Mouse (Mus musculus) lung, adult 2 months (tissue): Measurements from ENCODE around the gene Cdk4. TPM values are rescaled to one million over a fixed set of nuclear protein-coding genes. Genes with fewer than 3 reads are reported as not detected.
A peak's percentile ranks its signal among the peaks of the same experiment; 100 is the strongest.

ENCODE experiments used
- DNase-seq: peaks from one replicate; pipeline ENCODE4 v3.0.0; 2022
- H3K4me1 ChIP-seq: fragments of 200-500 bp; 2 replicates; pipeline ENCODE4 v1.6.1; 2011; ENCODE audit warnings: low read length; ENCODE audit not compliant: control insufficient read depth, insufficient read depth
- H3K4me3 ChIP-seq: fragments of 200-500 bp; replicated peaks from 2 replicates; pipeline ENCODE3; 2011; ENCODE audit warnings: low read depth, mild to moderate bottlenecking, control low read depth, low read length; ENCODE audit errors: extremely low read depth
- CTCF ChIP-seq: fragments of 200-500 bp; IDR thresholded peaks from 2 replicates; pipeline ENCODE4 v1.5.1; 2011; ENCODE audit warnings: mild to moderate bottlenecking, low read length, control low read depth; ENCODE audit not compliant: insufficient read depth
- POLR2A ChIP-seq: fragments of 200-500 bp; IDR thresholded peaks from 2 replicates; pipeline ENCODE4 v1.6.1; 2011; ENCODE audit warnings: low read depth, mild to moderate bottlenecking, control low read depth, low read length, borderline replicate concordance; ENCODE audit errors: extremely low read depth
- WGBS: fragments of 180-500 bp; shearing (Covaris S2); methylation state at CpG from one replicate; pipeline ENCODE4 v1.1.7; 2018; 5-methylcytosine and 5-hydroxymethylcytosine counted together
- polyA plus RNA-seq: library from polyadenylated mRNA; depleted of rRNA; stranded (reverse); fragments of >200 nt; gene quantifications from 2 replicates; pipeline ENCODE4 v1.2.3, GENCODE M21; 2012

Gene Cdk4
- polyA plus RNA-seq, 1 experiment = 182 TPM

DNA sequence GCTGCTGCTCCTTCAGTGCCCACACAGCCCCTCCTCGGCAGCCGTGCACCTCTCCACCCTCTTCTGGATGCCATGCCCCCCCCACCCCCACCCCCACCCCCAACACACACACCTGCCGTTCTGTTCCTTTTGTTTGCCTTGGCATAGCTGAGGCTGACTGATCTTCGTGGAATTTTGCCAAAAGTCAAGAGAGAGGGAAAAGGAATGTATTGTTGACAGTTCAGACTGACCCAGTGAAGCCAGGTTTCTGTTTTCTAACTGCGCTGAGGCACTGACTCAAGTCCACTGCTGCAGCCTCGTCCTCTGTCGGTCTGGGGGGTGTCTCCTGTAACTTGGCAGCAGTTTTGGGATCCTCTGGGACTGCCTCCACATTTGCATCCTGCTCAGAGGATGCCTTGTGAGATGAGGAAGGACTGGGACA, 31.1 kb downstream of the Cdk4 start:
- DNase-seq = peak; percentile 36
- 21% methylated on average over 7 of the region's 7 CpGs for WGBS
- Histone ChIP-seq H3K4me1 (peaks cover 3% of the 10 kb centered on the region; the same call in 1 of the 2 replicates), H3K4me3 (no peak overlapping the region)
- no peak for TF ChIP-seq POLR2A
- TF ChIP-seq CTCF = no peak

GRCm38 (mm10) chr10:127098514-127098913, 35.2 kb downstream of the Cdk4 start:
- WGBS = 85% methylated on average over 20 of the region's 20 CpGs
- no peak overlapping the region for H3K4me3 ChIP-seq
- H3K4me1 ChIP-seq = no peaks in the 10 kb centered on the region
- no peak for DNase-seq
- TF ChIP-seq CTCF (no peak), POLR2A (no peak)

- TF ChIP-seq CTCF (no peak), POLR2A (no peak)
- WGBS = 78% methylated on average over 10 of the region's 10 CpGs
- no peaks in the 10 kb centered on the region for H3K4me1 ChIP-seq
- H3K4me3 ChIP-seq = no peak overlapping the region
- DNase-seq = no peak
Observed at GRCm38 (mm10) chr10:127099191-127099590, 35.9 kb downstream of the Cdk4 start.

DNA sequence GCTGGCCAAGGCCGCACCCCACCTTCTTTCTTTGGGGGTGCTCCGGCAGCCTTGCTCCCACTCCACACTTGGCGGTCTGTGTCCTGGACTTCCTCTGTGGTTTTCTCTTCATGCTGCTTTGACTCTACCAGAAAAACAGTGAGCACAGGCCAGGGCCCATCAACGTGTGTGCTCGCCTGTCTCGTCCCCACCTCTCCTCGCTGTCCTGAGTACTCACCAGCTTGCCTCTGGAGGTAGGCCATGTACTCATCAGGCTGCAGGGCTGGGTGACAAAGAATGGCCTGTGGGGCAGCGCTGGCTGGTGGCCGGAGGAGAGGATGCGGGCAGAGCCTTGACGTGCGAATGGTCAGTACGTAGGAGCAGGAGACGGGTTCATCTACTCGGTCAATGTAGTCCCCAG, 36.5 kb downstream of the Cdk4 start:
- TF ChIP-seq CTCF (no peak), POLR2A (no peak)
- Histone ChIP-seq H3K4me1 (no peaks in the 10 kb centered on the region), H3K4me3 (no peak overlapping the region)
- DNase-seq = no peak
- 88% methylated on average over 15 of the region's 15 CpGs for WGBS

DNA sequence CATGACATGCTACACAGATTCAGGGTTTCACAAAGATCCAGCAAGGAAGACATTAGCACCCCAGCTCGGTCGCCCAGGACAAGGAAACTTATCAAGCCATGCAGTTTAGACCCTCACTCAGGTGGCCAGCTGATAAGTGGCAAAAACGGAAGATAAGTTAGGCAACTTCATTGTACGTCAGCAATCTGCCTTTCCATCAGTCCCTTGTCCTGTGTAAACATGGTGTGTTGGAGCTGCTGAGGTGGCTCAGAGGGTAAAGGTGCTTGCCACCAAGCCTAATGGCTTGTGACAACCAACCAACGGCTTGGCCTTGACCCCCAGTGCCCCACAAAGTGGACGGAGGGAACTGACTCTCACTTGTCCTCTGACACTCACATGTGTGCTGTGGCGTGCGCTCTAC, 37.1 kb downstream of the Cdk4 start:
- no peak for TF ChIP-seq POLR2A
- TF ChIP-seq CTCF = no peak
- no peak for DNase-seq
- 77% methylated on average over 8 of the region's 8 CpGs for WGBS
- H3K4me1 ChIP-seq = no peaks in the 10 kb centered on the region
- H3K4me3 ChIP-seq = no peak overlapping the region

GRCm38 (mm10) chr10:127101151-127101550, 37.8 kb downstream of the Cdk4 start:
- 77% methylated on average over 6 of the region's 6 CpGs for WGBS
- no peak for TF ChIP-seq POLR2A
- no peak for TF ChIP-seq CTCF
- Histone ChIP-seq H3K4me3 (no peak overlapping the region), H3K4me1 (no peaks in the 10 kb centered on the region)
- DNase-seq = no peak

DNA sequence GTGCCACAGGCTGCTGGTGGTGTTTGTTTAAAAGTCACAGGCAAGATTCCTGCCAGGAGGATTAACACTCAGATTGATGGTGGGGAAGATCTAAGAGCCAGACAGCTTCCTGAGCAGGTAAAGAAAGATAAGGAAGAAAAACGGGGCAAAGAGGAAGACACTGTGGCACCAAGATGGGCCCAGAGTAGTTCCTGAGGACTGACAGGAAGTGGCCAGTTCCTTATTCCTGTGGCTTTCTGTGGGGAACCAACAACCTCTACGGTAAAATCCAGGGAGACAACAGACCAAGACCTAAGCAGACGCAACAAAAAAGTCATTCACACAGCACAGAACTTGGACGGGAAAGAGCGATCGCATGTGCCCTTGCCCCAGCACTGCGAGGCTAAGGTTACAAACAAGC, 40.3 kb downstream of the Cdk4 start:
- DNase-seq = no peak
- Histone ChIP-seq H3K4me1 (no peaks in the 10 kb centered on the region), H3K4me3 (no peak overlapping the region)
- WGBS = 46% methylated on average over 7 of the region's 7 CpGs
- TF ChIP-seq POLR2A (no peak), CTCF (no peak)

- DNase-seq = no peak
- TF ChIP-seq POLR2A = no peak
- no peak for TF ChIP-seq CTCF
- no peaks in the 10 kb centered on the region for H3K4me1 ChIP-seq
- H3K4me3 ChIP-seq = no peak overlapping the region
- WGBS = 74% methylated on average over 16 of the region's 16 CpGs
Observed at GRCm38 (mm10) chr10:127107563-127108261, 44.4 kb downstream of the Cdk4 start.

DNA sequence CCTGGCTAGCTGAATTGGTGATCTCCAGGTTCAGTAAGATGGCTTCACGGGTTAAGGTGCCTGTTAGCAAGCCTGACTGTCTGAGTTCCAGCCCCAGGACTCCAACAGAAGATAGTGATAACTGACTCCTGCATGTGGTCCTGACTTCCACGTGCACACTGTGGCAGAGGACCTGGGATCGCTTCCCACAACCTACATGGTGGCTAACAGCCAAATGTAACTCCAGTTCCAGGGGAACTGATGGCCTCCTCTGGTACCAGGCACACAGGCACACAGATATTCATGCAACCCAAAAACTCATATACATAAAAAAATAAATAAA, 44.9 kb downstream of the Cdk4 start:
- Histone ChIP-seq H3K4me1 (no peaks in the 10 kb centered on the region), H3K4me3 (no peak overlapping the region)
- TF ChIP-seq CTCF = no peak
- TF ChIP-seq POLR2A = no peak
- no peak for DNase-seq
- WGBS = 73% methylated on average over 3 of the region's 3 CpGs
